Mouse (Mus musculus): Measurements from ENCODE around the gene Fgd5.

GRCm38 (mm10) chr6:92065721-92066496 lies 87.2 kb downstream of the Fgd5 start:
- no peak for TF ChIP-seq POLR2AphosphoS2 (IDR thresholded peaks at IDR 0.05; ENCODE audit: insufficient read length, low read depth)
- TF ChIP-seq USF1 (IDR thresholded peaks at IDR 0.05; ENCODE audit: low read depth), result no peak
- TF ChIP-seq MAX (IDR thresholded peaks at IDR 0.05; ENCODE audit: low read depth), result no peak
- TF ChIP-seq POLR2A (IDR thresholded peaks at IDR 0.05; ENCODE audit: insufficient read length, low read depth), result no peak
